Comparison of ENCODE assay signal across 28 mouse cellular contexts in the genomic region with DNA sequence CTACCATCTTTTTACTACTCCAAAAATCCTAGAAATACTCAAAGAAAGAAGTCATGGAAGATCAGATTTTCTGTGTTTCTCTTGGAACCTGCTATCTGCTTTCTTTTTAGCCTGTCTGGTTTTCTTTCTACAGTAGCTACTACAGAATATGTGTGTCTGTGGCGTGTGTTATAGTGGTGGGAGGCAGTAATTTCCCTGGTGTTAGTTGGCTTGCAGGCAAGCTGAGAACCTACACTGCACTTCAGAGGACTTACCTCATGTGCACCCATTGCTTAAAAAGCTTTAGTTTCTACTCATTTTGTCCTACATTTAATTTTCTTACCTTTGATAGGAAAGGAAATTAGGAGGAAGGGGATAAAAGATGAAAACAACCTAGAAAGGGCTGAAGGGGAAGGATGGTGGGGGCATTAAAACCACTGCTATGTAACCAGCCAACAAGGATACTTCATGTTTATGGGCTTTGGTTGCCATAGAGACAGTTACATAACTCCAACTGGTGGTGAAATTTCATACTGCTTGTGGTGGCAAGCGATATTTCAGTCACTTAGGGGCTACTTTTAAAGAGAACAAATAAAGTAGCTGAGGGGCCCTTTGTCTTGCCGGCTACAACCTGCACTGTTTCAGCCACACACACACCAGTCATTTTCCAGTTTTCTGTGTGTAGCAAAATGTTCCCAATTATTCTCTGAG.
DNase-seq lines count a peak whose midpoint lies in the region; ATAC-seq lines count a peak whose summit lies in the region.
"Had no signal": no experiment of that assay in that cellular context is flagged by ENCODE, and none has a peak within 500 bp of the region (broad histone marks: within the 10 kb centered on the region; RNA-seq: fewer than 3 reads in every experiment).

No protein-coding gene starts in this region.

- intact Hi-C loops in heart, postnatal 36 days (cut with DNase I), result no loop called here

- H3K9me3 ChIP-seq in embryonic facial prominence, embryonic 14.5 days (ENCODE audit: control insufficient read depth, low read length), result no peaks in the 10 kb centered on the region
- H3K9me3 ChIP-seq in embryonic facial prominence, embryonic 10.5 days, result no peaks in the 10 kb centered on the region
- no peaks in the 10 kb centered on the region for H3K9me3 ChIP-seq in kidney, embryonic 14.5 days (ENCODE audit: control insufficient read depth, low read length)
- H3K9me3 ChIP-seq: embryonic facial prominence, embryonic 15.5 days; heart, embryonic 12.5 days; heart, embryonic 15.5 days; hindbrain, embryonic 12.5 days; hindbrain, embryonic 15.5 days had no signal

- H3K4me2 ChIP-seq in embryonic facial prominence, embryonic 14.5 days (ENCODE audit: low read depth, low read length), result no peak overlapping the region
- H3K4me2 ChIP-seq in kidney, embryonic 14.5 days (replicated peaks; ENCODE audit: low read depth, low read length), result no peak overlapping the region
- H3K4me2 ChIP-seq: embryonic facial prominence, embryonic 15.5 days; heart, embryonic 12.5 days; heart, embryonic 15.5 days; hindbrain, embryonic 12.5 days; hindbrain, embryonic 15.5 days had no signal

- no peaks in the 10 kb centered on the region for H3K36me3 ChIP-seq in embryonic facial prominence, embryonic 14.5 days (ENCODE audit: control insufficient read depth, insufficient read depth, low read length)
- H3K36me3 ChIP-seq in embryonic facial prominence, embryonic 10.5 days (replicated peaks), result no peaks in the 10 kb centered on the region
- H3K36me3 ChIP-seq in kidney, embryonic 14.5 days (ENCODE audit: control insufficient read depth, insufficient read depth, low read length), result no peaks in the 10 kb centered on the region
- H3K36me3 ChIP-seq: embryonic facial prominence, embryonic 15.5 days; heart, embryonic 12.5 days; heart, embryonic 15.5 days; hindbrain, embryonic 12.5 days; hindbrain, embryonic 15.5 days had no signal

- WGBS in embryonic facial prominence, embryonic 14.5 days, result 61% methylated on average over 3 of the region's 3 CpGs
- 68% methylated on average over 3 of the region's 3 CpGs for WGBS in embryonic facial prominence, embryonic 10.5 days
- WGBS in kidney, embryonic 14.5 days, result 55% methylated on average over 3 of the region's 3 CpGs

- H3K9ac ChIP-seq in embryonic facial prominence, embryonic 14.5 days (ENCODE audit: low read depth, low read length), result no peak overlapping the region
- no peak overlapping the region for H3K9ac ChIP-seq in kidney, embryonic 14.5 days (ENCODE audit: low read depth, low read length)
- H3K9ac ChIP-seq: embryonic facial prominence, embryonic 15.5 days; forebrain, postnatal 0 days; heart, embryonic 12.5 days; heart, embryonic 15.5 days; hindbrain, embryonic 12.5 days; hindbrain, embryonic 15.5 days had no signal

- H3K27ac ChIP-seq in embryonic facial prominence, embryonic 14.5 days (replicated peaks; ENCODE audit: low read depth, low read length), result no peak overlapping the region
- no peak overlapping the region for H3K27ac ChIP-seq in embryonic facial prominence, embryonic 10.5 days (replicated peaks)
- no peak overlapping the region for H3K27ac ChIP-seq in kidney, embryonic 14.5 days (ENCODE audit: low read depth, low read length)
- H3K27ac ChIP-seq: embryonic facial prominence, embryonic 15.5 days; gastrocnemius, adult 2 months; heart, embryonic 15.5 days; hindbrain, embryonic 12.5 days; hindbrain, embryonic 15.5 days had no signal

- DNase-seq in embryonic facial prominence, embryonic 14.5 days (ENCODE audit: low spot score), result peak; percentile 1
- no peak for DNase-seq in embryonic facial prominence, embryonic 10.5 days (ENCODE audit: low spot score)
- peak; percentile 1 for DNase-seq in gastrocnemius, adult 18-20 months (ENCODE audit: low spot score)
- DNase-seq in gastrocnemius, postnatal 10 days, result no peak
- DNase-seq in brain, adult 2 months (ENCODE audit: low read depth, low spot score), result peak; percentile 30
- peak; percentile 47 for DNase-seq in skeletal muscle tissue, adult 2 months (ENCODE audit: low read depth, low spot score)
- DNase-seq in heart, postnatal 36 days, result no peak
- DNase-seq: adrenal gland, adult 8-10 months; adrenal gland, postnatal 36 days; cerebellum, adult 11-12 months; cerebellum, adult 8-10 months; cerebellum, postnatal 10 days; cerebellum, postnatal 36 days; embryo, embryonic 11 days; forebrain, postnatal 0 days; gastrocnemius, adult 2 months; gastrocnemius, postnatal 25 days; heart, adult 18-20 months; heart, postnatal 10 days had no signal

- ATAC-seq in embryonic facial prominence, embryonic 14.5 days (ENCODE audit: low read depth), result no peak
- ATAC-seq in kidney, embryonic 14.5 days (ENCODE audit: low FRiP score, low TSS enrichment), result no peak
- ATAC-seq: activated CD4-positive, CD25-positive, alpha-beta regulatory T cell, adult 4 months; forebrain, embryonic 14.5 days; forebrain, postnatal 0 days; intestine, postnatal 0 days had no signal

- H3K4me3 ChIP-seq in embryonic facial prominence, embryonic 14.5 days (ENCODE audit: low read depth, low read length), result no peak overlapping the region
- no peak overlapping the region for H3K4me3 ChIP-seq in embryonic facial prominence, embryonic 10.5 days
- no peak overlapping the region for H3K4me3 ChIP-seq in kidney, embryonic 14.5 days (ENCODE audit: low read length)
- H3K4me3 ChIP-seq: embryonic facial prominence, embryonic 15.5 days; gastrocnemius, adult 2 months; heart, embryonic 12.5 days; heart, embryonic 15.5 days; hindbrain, embryonic 12.5 days; hindbrain, embryonic 15.5 days had no signal

- H3K27me3 ChIP-seq in embryonic facial prominence, embryonic 14.5 days (replicated peaks; ENCODE audit: control insufficient read depth, insufficient read depth, low read length), result no peaks in the 10 kb centered on the region; the same call in 1 of the 2 replicates
- no peaks in the 10 kb centered on the region for H3K27me3 ChIP-seq in embryonic facial prominence, embryonic 10.5 days (replicated peaks; ENCODE audit: low read depth, poor library complexity, severe bottlenecking)
- H3K27me3 ChIP-seq in kidney, embryonic 14.5 days (ENCODE audit: control insufficient read depth, insufficient read depth, low read length), result no peaks in the 10 kb centered on the region
- H3K27me3 ChIP-seq: embryonic facial prominence, embryonic 15.5 days; heart, embryonic 12.5 days; heart, embryonic 15.5 days; hindbrain, embryonic 12.5 days; hindbrain, embryonic 15.5 days had no signal

- H3K4me1 ChIP-seq in embryonic facial prominence, embryonic 14.5 days (ENCODE audit: control insufficient read depth, insufficient read depth, low read length), result no peaks in the 10 kb centered on the region
- no peaks in the 10 kb centered on the region for H3K4me1 ChIP-seq in embryonic facial prominence, embryonic 10.5 days
- no peaks in the 10 kb centered on the region for H3K4me1 ChIP-seq in kidney, embryonic 14.5 days (ENCODE audit: control insufficient read depth, insufficient read depth, low read length)
- H3K4me1 ChIP-seq: embryonic facial prominence, embryonic 15.5 days; heart, embryonic 12.5 days; heart, embryonic 15.5 days; hindbrain, embryonic 12.5 days; hindbrain, embryonic 15.5 days had no signal

Comparison
In these comparisons a context has a peak if more than half of its experiments do, and no peak if none do; other contexts are left out.
1. DNase-seq: peak in embryonic facial prominence, embryonic 14.5 days (single experiment), gastrocnemius, adult 18-20 months (single experiment), brain, adult 2 months (single experiment) and skeletal muscle tissue, adult 2 months (single experiment); none in embryonic facial prominence, embryonic 10.5 days (single experiment), gastrocnemius, postnatal 10 days (single experiment) and heart, postnatal 36 days (0 of 2).